Mouse (Mus musculus) testis, adult 2 months (tissue): ENCODE measurements around the gene Shld2.

Source experiments
- CTCF ChIP-seq: fragments of 200-500 bp; IDR thresholded peaks from 2 replicates; pipeline ENCODE4 v1.5.1; 2012; ENCODE audit warnings: low read depth, mild to moderate bottlenecking, inconsistent platforms, low read length, moderate library complexity; ENCODE audit not compliant: control insufficient read depth, insufficient read depth, insufficient replicate concordance
- POLR2A ChIP-seq: fragments of 200-500 bp; IDR thresholded peaks from 2 replicates; pipeline ENCODE4 v1.6.1; 2012; ENCODE audit warnings: low read depth, mild to moderate bottlenecking, inconsistent platforms, low read length, moderate library complexity; ENCODE audit not compliant: control insufficient read depth

DNA sequence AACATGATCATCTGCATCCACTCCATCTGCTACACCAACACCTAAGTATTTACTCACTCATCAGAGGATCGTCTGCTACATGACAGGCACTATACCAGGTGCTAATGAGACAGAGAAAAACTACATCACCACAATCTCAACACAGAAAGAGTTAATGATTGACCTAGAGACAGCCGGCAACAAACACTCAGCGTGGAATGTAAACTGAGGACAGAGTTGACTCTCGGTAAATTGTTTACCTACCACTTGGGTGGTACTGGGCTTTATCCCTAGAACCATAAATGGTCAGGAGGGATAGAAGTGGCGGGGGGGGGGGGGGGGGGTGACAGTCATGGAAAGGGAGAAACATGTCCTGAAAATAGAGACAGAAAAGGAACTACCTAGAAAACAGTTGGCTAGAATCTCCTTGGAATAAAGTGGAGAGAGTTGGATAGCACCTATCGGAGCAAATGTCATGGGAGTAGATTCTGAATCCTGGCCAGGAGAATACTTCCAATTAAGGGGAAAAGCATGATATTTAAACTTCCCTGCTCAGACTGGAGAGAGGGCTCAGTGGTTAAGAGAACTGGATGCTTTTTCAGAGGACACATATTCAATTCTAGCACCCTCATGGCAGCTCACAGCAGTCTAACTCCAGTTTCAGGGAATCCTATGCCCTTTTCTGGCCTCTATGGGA, 57.7 kb downstream of the Shld2 start:
- TF ChIP-seq CTCF (no peak), POLR2A (no peak)
